7 mouse cellular contexts compared by ENCODE assay signal in the genomic region with DNA sequence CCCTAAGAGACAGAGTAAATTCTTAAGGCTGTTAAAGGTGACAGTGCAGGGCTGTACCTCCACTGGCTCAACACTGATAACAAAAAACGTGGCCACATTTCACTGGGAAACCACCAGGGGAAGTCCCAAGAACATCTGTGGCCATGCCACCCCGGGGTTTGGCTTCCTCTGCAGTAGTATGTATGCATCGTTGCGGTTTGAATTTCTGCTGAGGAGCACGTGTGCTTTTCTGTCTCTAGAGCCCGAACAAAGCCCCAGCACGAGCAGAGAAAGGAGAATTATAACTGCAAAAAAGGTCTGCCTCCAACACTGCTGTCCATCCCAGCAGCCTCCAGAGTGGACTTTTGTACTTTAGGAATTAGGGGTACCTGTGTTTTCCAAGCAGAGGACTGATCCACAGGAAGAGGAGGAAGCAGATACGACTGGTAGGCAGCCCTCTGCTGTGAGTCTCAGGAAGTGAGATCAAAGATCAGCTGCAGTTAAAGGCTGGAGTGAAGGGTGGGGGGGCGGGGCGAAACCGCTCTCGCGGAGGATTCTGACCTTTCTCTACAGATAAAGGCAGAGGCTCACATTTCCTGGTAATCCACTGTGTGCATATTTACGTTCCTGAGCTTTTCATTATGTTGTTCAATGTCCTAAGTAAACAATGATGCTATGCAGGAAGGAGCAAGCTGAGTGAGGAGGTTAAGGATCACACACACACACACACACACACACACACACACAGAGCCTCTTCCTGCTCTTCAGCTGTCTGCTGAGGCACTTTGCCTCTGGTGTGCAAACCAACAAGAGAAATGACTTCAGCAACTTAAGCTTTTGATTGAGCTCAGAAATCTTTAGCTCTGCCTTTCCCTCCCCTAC.
DNase-seq lines count a peak whose midpoint lies in the region; ATAC-seq and TF ChIP-seq lines count a peak whose summit lies in the region.

No protein-coding gene starts in this region.

- no peaks in the 10 kb centered on the region for H3K9me3 ChIP-seq in embryonic facial prominence, embryonic 12.5 days
- no peaks in the 10 kb centered on the region for H3K9me3 ChIP-seq in heart, postnatal 0 days (replicated peaks; ENCODE audit: control insufficient read depth, low read length)

- H3K4me3 ChIP-seq in embryonic facial prominence, embryonic 12.5 days: peak overlapping the region; percentile 15; the same call in 1 of the 2 replicates
- peak overlapping the region; percentile 32 for H3K4me3 ChIP-seq in heart, postnatal 0 days (ENCODE audit: low read depth, low read length)

- no peaks in the 10 kb centered on the region for H3K27me3 ChIP-seq in embryonic facial prominence, embryonic 12.5 days
- no peaks in the 10 kb centered on the region for H3K27me3 ChIP-seq in heart, postnatal 0 days (ENCODE audit: control insufficient read depth, insufficient read depth, low read length)

- no peak overlapping the region for H3K27ac ChIP-seq in embryonic facial prominence, embryonic 12.5 days
- H3K27ac ChIP-seq in heart, postnatal 0 days (ENCODE audit: low read depth): peak overlapping the region; percentile 43; the same call in 1 of the 2 replicates

- H3K4me2 ChIP-seq in embryonic facial prominence, embryonic 12.5 days (replicated peaks): peak overlapping the region; percentile 40
- H3K4me2 ChIP-seq in heart, postnatal 0 days (ENCODE audit: low read depth, low read length): peak overlapping the region; percentile 59

- no peaks in the 10 kb centered on the region for H3K36me3 ChIP-seq in embryonic facial prominence, embryonic 12.5 days
- no peaks in the 10 kb centered on the region for H3K36me3 ChIP-seq in heart, postnatal 0 days (replicated peaks; ENCODE audit: control insufficient read depth, insufficient read depth, low read length)

- peaks cover 9% of the 10 kb centered on the region; the same call in 1 of the 2 replicates for H3K4me1 ChIP-seq in embryonic facial prominence, embryonic 12.5 days
- H3K4me1 ChIP-seq in heart, postnatal 0 days (ENCODE audit: control insufficient read depth, insufficient read depth): peaks cover 7% of the 10 kb centered on the region

- 11% methylated on average over 14 of the region's 14 CpGs for WGBS in embryonic facial prominence, embryonic 12.5 days
- WGBS in heart, postnatal 0 days: 6% methylated on average over 14 of the region's 14 CpGs

- DNase-seq in CD4-positive, CD25-positive, alpha-beta regulatory T cell, adult 2 months (ENCODE audit: low read depth, low spot score): peak; percentile 94
- peak; percentile 86 for DNase-seq in MEL-GATA-1-ER (ENCODE audit: extremely low read depth, low read depth)
- peak; percentile 45 for DNase-seq in heart, postnatal 0 days (ENCODE audit: low spot score)
- peak; percentile 41 to 56 for DNase-seq in kidney, postnatal 25 days
- peak; percentile 63 for DNase-seq in spleen, adult 12 weeks (ENCODE audit: low spot score)

- H3K9ac ChIP-seq in embryonic facial prominence, embryonic 12.5 days: no peak overlapping the region; the same call in 1 of the 2 replicates
- H3K9ac ChIP-seq in heart, postnatal 0 days (replicated peaks; ENCODE audit: low read depth, low read length): no peak overlapping the region

- TF ChIP-seq EP300 in heart, postnatal 0 days (IDR thresholded peaks at IDR 0.05; ENCODE audit: low read depth): no peak

- TF ChIP-seq CTCF in heart, postnatal 0 days (IDR thresholded peaks at IDR 0.05; ENCODE audit: low read depth): 0 out of 2 replicates have a peak, but pooled peaks have one; percentile 5

- ATAC-seq in embryonic facial prominence, embryonic 12.5 days (ENCODE audit: insufficient number of reproducible peaks, insufficient read depth, low FRiP score, low TSS enrichment): 0 out of 2 replicates have a peak, but pooled peaks have one; percentile 41
- peak; percentile 62 for ATAC-seq in heart, postnatal 0 days (ENCODE audit: insufficient read depth, low read depth)
- ATAC-seq in megakaryocyte, adult 5-6 weeks (ENCODE audit: poor library complexity, severe bottlenecking): peak; percentile 92

Comparison
In these comparisons a context has a peak if more than half of its experiments do, and no peak if none do; other contexts are left out.
1. ATAC-seq: peak in every context shown above with its lines; median percentile 92 in megakaryocyte, adult 5-6 weeks; 62 in heart, postnatal 0 days; 41 in embryonic facial prominence, embryonic 12.5 days.